In genomic region chr5:53469098-53469776, GRCm38 (mm10) we compare ENCODE assay signal across 12 mouse cellular contexts. TPM values are rescaled to one million over a fixed set of nuclear protein-coding genes. Genes with fewer than 3 reads are reported as not detected.
DNase-seq lines count a peak whose midpoint lies in the region; ATAC-seq and TF ChIP-seq lines count a peak whose summit lies in the region.
"Had no signal": no experiment of that assay in that cellular context is flagged by ENCODE, and none has a peak within 500 bp of the region (broad histone marks: within the 10 kb centered on the region; RNA-seq: fewer than 3 reads in every experiment).

No protein-coding gene starts in this region.

- peak; percentile 55 for ATAC-seq in liver, postnatal 0 days
- no peak for ATAC-seq in hindbrain, embryonic 14.5 days (ENCODE audit: low FRiP score)
- ATAC-seq: activated CD4-positive, CD25-positive, alpha-beta regulatory T cell, adult 4 months had no signal

- H3K4me3 ChIP-seq in kidney, adult 2 months (ENCODE audit: insufficient read depth, low read depth, low read length) = peak overlapping the region; percentile 14; the same call in 1 of the 2 replicates
- H3K4me3 ChIP-seq in liver, postnatal 0 days (ENCODE audit: low read depth, low read length) = peak overlapping the region; percentile 9; the same call in 1 of the 2 replicates
- no peak overlapping the region for H3K4me3 ChIP-seq in hindbrain, embryonic 14.5 days (replicated peaks; ENCODE audit: low read length)

- peak; percentile 96 for DNase-seq in heart, adult 11 months
- DNase-seq in heart, adult 8-10 months (ENCODE audit: low spot score) = no peak
- peak; percentile 68 to 73 for DNase-seq in heart, adult 9 months (ENCODE audit: low spot score in 2 of 2)
- peak; percentile 75 for DNase-seq in kidney, adult 2 months
- DNase-seq in liver, postnatal 0 days = no peak
- no peak for DNase-seq in right cerebral cortex, postnatal 14 days
- DNase-seq in cerebellum, adult 11-12 months = no peak
- DNase-seq in hindbrain, embryonic 14.5 days (ENCODE audit: low spot score) = no peak
- DNase-seq: cerebellum, postnatal 10 days; right cerebral cortex, postnatal 25 days had no signal

- TF ChIP-seq CTCF in kidney, adult 2 months (conservative IDR thresholded peaks at IDR 0.05; ENCODE audit: insufficient read depth, insufficient read length, low read depth, low read length) = no peak
- TF ChIP-seq CTCF in liver, postnatal 0 days (IDR thresholded peaks at IDR 0.05; ENCODE audit: low read depth) = no peak

- peak overlapping the region; percentile 90 for H3K27ac ChIP-seq in kidney, adult 2 months (ENCODE audit: insufficient read depth, low read depth, low read length)
- peak overlapping the region; percentile 70 for H3K27ac ChIP-seq in liver, postnatal 0 days (ENCODE audit: low read depth)
- no peak overlapping the region for H3K27ac ChIP-seq in hindbrain, embryonic 14.5 days
- H3K27ac ChIP-seq: macrophage had no signal

- H3K36me3 ChIP-seq in kidney, adult 2 months (ENCODE audit: control insufficient read depth, insufficient read depth, low read length) = no peaks in the 10 kb centered on the region
- H3K36me3 ChIP-seq in liver, postnatal 0 days (replicated peaks; ENCODE audit: insufficient read depth, low read length) = no peaks in the 10 kb centered on the region
- no peaks in the 10 kb centered on the region for H3K36me3 ChIP-seq in hindbrain, embryonic 14.5 days (replicated peaks; ENCODE audit: control insufficient read depth, insufficient read depth)

- peaks cover 4% of the 10 kb centered on the region; the same call in 1 of the 2 replicates for H3K4me1 ChIP-seq in kidney, adult 2 months (ENCODE audit: control insufficient read depth, insufficient read depth, low read length)
- H3K4me1 ChIP-seq in liver, postnatal 0 days (ENCODE audit: insufficient read depth) = no peaks in the 10 kb centered on the region
- 0 out of 2 replicates have a peak, but pooled peaks cover 4% of the 10 kb centered on the region for H3K4me1 ChIP-seq in hindbrain, embryonic 14.5 days (replicated peaks; ENCODE audit: control insufficient read depth, insufficient read depth, low read length)

- TF ChIP-seq POLR2A in kidney, adult 2 months (IDR thresholded peaks at IDR 0.05; ENCODE audit: low read depth, low read length) = no peak

- TF ChIP-seq EP300 in liver, postnatal 0 days (IDR thresholded peaks at IDR 0.05; ENCODE audit: low read depth) = no peak

- peak overlapping the region; percentile 52 for H3K4me2 ChIP-seq in liver, postnatal 0 days (ENCODE audit: low read depth, low read length)
- no peak overlapping the region for H3K4me2 ChIP-seq in hindbrain, embryonic 14.5 days (replicated peaks)

- no peaks in the 10 kb centered on the region for H3K27me3 ChIP-seq in kidney, adult 2 months (replicated peaks; ENCODE audit: control insufficient read depth, insufficient read depth, low read length)
- no peaks in the 10 kb centered on the region for H3K27me3 ChIP-seq in liver, postnatal 0 days (ENCODE audit: insufficient read depth, low read length)
- H3K27me3 ChIP-seq in hindbrain, embryonic 14.5 days (ENCODE audit: control insufficient read depth, insufficient read depth, low read length) = no peaks in the 10 kb centered on the region

- 35% methylated on average over 6 of the region's 6 CpGs for WGBS in kidney, adult 2 months
- 51% methylated on average over 6 of the region's 6 CpGs for WGBS in liver, postnatal 0 days (ENCODE audit: insufficient replicate concordance)
- 82% methylated on average over 6 of the region's 6 CpGs for WGBS in hindbrain, embryonic 14.5 days

- H3K9me3 ChIP-seq in liver, postnatal 0 days (ENCODE audit: low read length) = no peaks in the 10 kb centered on the region
- H3K9me3 ChIP-seq in hindbrain, embryonic 14.5 days (ENCODE audit: control insufficient read depth, low read length) = no peaks in the 10 kb centered on the region

- H3K9ac ChIP-seq in liver, postnatal 0 days (replicated peaks) = no peak overlapping the region
- H3K9ac ChIP-seq in hindbrain, embryonic 14.5 days = no peak overlapping the region

RNA-seq across cellular contexts. Expression of gene Rbpj, which starts 3.3 kb away (rescaled TPM):
- total RNA-seq in heart, adult 8-10 months (2022) = 10 to 100 TPM; 23.6 to 26.3 (median 25.9) TPM
- 13.4 and 13.6 TPM in 2 replicates for polyA plus RNA-seq in kidney, adult 2 months (2012; rRNA removed)
- 6.1 and 6.4 TPM in 2 replicates for polyA plus RNA-seq in liver, postnatal 0 days (2015; fragmentation: Nextera tagmentation; extraction: Ambion mirVana)
- polyA plus RNA-seq in hindbrain, embryonic 14.5 days (2014; fragmentation: Nextera tagmentation; extraction: Ambion mirVana) = 38.8 and 41.7 TPM in 2 replicates

Comparison
In these comparisons a context has a peak if more than half of its experiments do, and no peak if none do; other contexts are left out.
1. DNase-seq: peak in heart, adult 11 months (single experiment), heart, adult 9 months (2 of 2) and kidney, adult 2 months (single experiment); none in heart, adult 8-10 months (single experiment), liver, postnatal 0 days (single experiment), right cerebral cortex, postnatal 14 days (single experiment), cerebellum, adult 11-12 months (single experiment) and hindbrain, embryonic 14.5 days (single experiment).